Mouse (Mus musculus): ENCODE data around the gene Slc6a6. TPM values are rescaled to one million over a fixed set of nuclear protein-coding genes. Genes with fewer than 3 reads are reported as not detected.
A peak's percentile ranks its signal among the peaks of the same experiment; 100 is the strongest.

The Slc6a6 gene
- 100 to 1,000 TPM in 2 of 4 experiments, 10 to 100 TPM in 2; 91.8 to 114 (median 101) TPM for total RNA-seq (2022)

DNA sequence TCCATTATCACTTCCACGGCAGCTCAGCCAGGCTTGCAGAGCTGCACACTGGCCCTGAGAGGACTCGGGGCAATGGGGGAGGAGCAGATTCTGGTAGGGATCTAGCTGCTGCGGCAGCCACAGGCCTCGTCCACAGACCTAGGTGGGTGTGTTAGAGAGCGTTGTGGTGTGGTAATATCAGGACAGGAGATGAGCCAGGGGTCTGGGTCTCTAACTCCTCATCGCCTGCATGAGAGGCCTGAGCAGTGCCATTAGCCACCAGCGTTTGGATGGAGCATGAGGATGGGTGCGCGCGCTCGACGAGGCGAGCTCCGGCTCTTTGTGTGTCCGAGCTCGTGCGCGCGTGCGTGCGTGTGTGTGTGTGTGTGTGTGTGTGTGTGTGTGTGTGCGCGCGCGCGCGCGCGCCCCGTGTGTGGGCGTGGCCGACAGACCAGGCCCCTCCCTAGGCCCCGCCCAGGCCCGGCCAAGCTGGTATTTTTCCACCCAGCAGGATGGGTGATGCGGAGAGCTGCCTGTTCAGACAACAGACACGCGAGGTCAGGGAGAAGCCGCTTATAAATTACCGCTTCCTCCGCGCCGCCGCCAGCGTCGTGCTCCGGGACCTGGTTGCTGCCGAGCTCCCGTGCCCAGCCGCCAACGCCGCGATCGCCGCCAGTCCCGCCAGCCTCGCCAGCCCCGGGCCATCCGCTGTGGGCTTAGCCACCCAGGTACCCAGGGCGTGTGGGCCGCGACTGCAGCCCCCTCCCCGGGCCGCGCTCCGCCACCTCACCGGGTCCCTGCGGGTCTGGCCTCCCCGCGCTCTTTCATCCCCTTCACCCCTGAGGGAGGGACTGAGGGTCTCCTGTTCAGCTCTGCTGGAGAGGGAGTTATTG, at the start of gene Slc6a6:
TSS of gene Slc6a6 (plus strand) at position 452 of the 872 bp plus-strand sequence.
- peak; percentile 90 for DNase-seq (ENCODE audit: low spot score)

GRCm38 (mm10) chr6:91634417-91634816, 49.4 kb upstream of the Slc6a6 start:
- no peak for DNase-seq (ENCODE audit: low spot score)

DNA sequence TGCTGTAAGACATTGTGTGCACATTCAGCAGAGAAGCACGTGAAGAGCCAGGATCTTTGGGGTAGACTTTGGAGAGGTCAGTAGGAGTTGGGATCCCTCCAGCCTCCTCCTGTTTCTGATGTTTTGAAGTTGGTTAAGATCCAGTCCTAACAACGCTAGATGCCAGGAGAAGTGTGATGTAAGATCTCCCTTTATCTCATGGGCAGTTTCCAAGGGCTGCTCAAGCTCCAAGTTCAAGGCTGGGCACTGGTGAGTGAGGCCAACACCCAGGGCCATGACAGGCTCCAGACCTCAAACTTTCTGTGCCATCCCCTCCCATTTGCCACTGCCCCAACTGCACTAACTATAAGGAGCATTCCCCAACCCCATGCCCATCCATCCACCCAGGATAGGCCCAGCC, 49.0 kb upstream of the Slc6a6 start:
- DNase-seq (ENCODE audit: low spot score): no peak

- DNase-seq (ENCODE audit: low spot score): no peak
Observed at GRCm38 (mm10) chr6:91638204-91638995, 45.5 kb upstream of the Slc6a6 start.

DNA sequence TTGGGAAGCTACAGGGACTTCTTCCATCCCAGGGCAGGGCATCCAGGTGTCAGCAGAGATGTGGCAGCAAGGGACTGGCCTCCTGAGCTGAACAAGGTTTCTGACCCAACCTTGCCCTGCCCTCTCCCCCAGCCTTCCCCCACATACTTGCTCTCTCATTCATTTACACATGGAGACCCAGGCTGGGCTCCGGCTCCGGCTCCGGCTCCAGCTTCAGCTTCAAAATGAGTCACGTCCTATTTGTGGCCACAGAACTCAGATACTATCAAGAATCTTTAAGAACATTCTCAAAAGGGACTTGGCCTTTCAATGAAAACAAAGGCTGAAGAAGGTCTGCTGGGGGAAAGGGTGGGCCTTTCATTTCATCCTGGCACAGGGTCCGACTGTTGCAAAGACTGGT, 40.8 kb upstream of the Slc6a6 start:
- no peak for DNase-seq (ENCODE audit: low spot score)

- DNase-seq (ENCODE audit: low spot score): no peak
Observed at GRCm38 (mm10) chr6:91643416-91643921, 40.4 kb upstream of the Slc6a6 start.

DNA sequence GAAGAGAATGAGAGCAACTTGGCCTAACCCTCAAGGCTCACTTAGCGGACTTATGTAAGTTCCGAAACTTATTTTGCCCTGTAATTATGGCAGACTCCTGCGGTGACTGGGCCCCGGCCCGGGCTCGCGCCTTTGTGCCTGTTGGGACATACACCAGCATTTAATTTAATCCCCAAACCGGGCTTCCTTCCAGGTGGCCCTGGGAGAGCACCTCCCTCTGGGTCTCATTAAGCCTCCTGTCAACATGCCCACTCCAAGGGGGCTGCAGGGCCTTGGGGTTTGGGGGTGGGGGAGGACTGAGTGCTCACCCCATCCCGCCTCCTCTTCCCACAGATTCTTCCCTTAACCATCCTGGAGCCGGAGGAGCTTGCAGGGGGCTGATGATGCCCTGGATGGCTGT, 37.8 kb upstream of the Slc6a6 start:
- DNase-seq (ENCODE audit: low spot score): no peak

DNA sequence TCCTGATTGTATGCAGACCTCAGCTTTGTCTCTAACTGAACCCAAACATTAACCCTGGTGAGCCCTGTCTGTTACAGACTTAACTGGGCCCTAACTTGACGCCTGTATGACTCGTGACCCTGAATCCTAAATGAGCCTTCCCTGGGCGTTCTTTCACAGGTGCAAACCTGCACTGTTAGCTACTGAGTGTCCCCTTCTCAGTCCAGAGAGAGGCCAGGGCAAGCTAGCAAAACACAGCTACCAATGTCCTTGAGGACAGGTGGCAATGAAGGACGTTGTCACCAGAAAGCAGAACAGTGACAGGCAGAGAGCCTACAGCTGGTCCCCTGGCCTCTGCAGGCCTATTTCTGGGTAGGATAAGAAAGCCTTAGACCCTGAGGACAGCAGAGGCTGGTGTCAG, 37.0 kb upstream of the Slc6a6 start:
- DNase-seq (ENCODE audit: low spot score): no peak

GRCm38 (mm10) chr6:91647385-91647791, 36.5 kb upstream of the Slc6a6 start:
- DNase-seq (ENCODE audit: low spot score): no peak

GRCm38 (mm10) chr6:91650255-91650654, 33.6 kb upstream of the Slc6a6 start:
- DNase-seq (ENCODE audit: low spot score): peak; percentile 12

GRCm38 (mm10) chr6:91652296-91652695, 31.6 kb upstream of the Slc6a6 start:
- DNase-seq (ENCODE audit: low spot score): no peak

GRCm38 (mm10) chr6:91655244-91655643, 28.6 kb upstream of the Slc6a6 start:
- DNase-seq (ENCODE audit: low spot score): no peak

DNA sequence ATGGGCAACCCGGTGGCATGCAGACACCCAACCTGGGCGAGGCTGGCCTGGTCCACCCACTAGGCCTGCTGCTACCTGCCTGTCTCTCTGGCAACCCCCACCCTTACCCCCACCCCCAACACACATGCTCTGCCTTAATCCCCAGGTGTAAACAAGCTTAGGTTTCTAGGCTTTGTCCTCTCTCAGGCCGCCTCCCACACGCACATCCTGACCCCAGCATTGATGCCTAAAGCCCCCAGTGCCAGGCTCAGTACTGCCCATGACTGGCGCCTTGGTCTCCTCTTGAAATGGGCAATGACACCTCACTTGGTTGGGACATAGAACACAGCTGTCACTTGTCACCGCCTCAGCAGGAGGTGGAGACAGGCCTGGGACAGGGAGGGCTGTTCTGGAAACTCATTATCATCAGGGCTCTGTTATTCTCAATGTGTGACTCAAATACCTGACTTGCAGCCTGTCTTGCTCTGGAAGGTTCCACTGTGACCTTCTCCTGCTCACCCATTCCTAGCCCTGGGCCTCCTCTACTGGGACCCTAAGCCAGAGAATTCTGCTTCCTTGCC, 27.9 kb upstream of the Slc6a6 start:
- DNase-seq (ENCODE audit: low spot score): no peak

DNA sequence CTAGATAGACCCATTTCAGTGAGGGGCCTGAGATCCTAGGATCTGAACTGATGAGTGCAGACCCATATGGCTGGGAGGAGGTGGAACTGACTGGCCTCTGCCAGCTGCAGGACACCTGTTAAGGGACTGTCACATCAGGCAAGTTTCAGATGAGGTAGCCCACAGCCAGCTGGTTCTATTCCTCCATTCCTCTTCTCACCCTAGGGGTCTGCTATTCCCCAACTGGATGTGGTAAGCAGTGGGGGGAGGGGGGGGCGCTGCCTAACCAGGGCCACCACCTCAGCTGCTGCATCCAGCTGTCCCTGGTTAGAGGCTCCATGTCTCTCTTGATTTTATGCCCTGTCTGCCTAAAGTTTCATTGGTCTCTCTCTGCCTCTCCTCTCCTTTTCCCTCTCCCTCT, 25.6 kb upstream of the Slc6a6 start:
- DNase-seq (ENCODE audit: low spot score): no peak

DNA sequence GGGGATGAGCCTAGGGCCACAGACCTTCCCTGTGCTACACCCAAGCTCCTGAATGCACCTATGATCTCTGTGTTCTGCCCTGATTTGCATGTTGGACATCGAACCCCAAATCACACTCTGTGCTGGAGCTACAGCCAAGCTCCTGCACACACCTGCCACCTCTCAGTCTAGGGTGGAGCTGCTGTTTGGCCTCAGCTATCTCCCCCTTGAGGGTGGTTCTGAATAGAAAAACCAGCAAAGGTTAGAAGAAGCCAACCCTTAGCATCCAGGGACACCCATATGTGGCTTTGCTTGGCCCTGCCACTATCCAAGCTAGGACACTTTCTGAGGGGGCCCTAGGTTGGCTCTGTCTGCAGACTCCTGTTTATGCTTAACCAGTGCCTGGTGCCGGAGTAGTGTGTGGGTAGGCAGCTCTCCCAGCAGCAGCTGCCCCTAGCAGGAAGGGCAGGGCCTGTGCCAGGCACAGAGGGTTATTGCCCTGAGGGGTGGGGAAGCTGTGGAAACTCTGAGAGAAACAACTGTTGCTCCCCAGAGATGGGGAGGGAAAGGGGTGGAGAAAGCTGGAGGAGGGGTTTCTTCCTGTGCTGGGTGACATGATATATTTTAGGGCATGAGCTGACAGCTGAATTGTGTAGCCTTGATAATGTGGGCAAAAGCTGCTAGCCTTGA, 23.9 kb upstream of the Slc6a6 start:
- DNase-seq (ENCODE audit: low spot score): no peak

DNA sequence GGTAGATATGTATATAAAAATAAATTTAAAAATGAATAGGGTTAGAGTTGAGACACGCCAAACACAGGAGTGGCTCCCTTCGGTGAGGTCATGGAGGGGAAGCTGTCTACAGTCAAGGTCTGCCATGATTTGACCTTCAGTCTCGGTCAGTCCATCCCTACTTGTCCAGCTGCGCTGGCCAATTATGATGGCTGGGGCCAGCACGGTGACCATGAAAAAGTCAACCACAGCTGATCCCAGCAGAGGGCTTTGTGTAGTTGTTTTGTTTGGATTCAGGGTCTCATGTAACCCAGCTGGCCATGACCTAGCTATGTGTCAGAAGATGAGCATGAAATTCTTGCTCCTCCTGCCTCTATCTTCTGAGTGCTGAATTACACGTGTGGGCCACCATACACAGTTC, 21.6 kb upstream of the Slc6a6 start:
- DNase-seq (ENCODE audit: low spot score): no peak

- no peak for DNase-seq (ENCODE audit: low spot score)
Observed at GRCm38 (mm10) chr6:91663616-91664015, 20.2 kb upstream of the Slc6a6 start.

DNA sequence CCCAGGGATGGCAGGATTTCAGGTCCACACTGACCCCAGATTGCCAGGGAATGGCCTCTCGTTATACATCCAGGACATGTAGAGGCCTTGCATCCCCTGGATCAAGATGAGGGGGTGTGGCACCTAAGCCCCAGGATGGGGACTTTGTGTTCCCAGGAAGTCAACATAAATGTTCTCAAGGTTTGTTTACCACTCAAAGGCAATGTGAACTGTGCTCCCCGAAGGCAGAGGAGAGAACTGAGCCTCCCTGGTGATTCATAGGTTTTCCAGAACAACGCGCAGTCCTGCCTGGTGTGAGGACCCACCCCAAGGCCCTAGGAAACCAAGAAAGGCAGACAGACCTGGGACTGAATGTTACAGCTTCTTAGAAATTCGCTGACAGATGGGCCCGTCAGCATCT, 18.6 kb upstream of the Slc6a6 start:
- DNase-seq (ENCODE audit: low spot score): no peak

- no peak for DNase-seq (ENCODE audit: low spot score)
Observed at GRCm38 (mm10) chr6:91665990-91666700, 17.7 kb upstream of the Slc6a6 start.

- no peak for DNase-seq (ENCODE audit: low spot score)
Observed at GRCm38 (mm10) chr6:91667141-91667540, 16.7 kb upstream of the Slc6a6 start.

DNA sequence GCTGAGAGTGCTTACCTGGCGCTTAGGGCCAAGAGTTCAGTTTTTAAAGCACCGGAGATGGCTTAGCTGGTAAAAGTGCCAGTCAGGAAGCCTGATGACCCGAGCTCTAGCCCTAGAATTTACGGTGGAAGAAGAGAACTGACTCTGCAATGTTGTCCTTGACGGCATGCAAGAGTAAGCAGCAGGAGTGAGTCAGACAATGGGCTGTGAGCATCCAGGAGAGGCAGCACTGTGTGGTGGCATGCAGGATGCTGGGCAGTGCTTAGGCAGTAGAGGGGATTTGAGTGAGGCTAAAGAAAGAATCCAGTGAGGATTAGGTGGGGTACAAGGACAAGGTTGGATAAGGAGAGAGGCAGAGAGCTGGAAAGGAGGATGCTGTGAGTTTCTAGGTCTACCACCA, 15.6 kb upstream of the Slc6a6 start:
- DNase-seq (ENCODE audit: low spot score): no peak
